Mouse (Mus musculus) heart, adult 2 months (tissue): ENCODE measurements around the gene Kcnk13. TPM values are rescaled to one million over a fixed set of nuclear protein-coding genes. Genes with fewer than 3 reads are reported as not detected.

Experiments
- DNase-seq, 2 experiments: peaks; one replicate each; pipeline ENCODE4 v3.0.0; 2021
- H3K27ac ChIP-seq: fragments of 200-600 bp; 2 replicates; pipeline ENCODE4 v1.8.1; 2022
- H3K27me3 ChIP-seq: fragments of 200-500 bp; 2 replicates; pipeline ENCODE4 v1.6.1; 2012; ENCODE audit warnings: mild to moderate bottlenecking, low read length, inconsistent platforms, mixed read lengths; ENCODE audit not compliant: control insufficient read depth, insufficient read depth
- H3K36me3 ChIP-seq: fragments of 200-500 bp; 2 replicates; pipeline ENCODE4 v1.6.1; 2012; ENCODE audit warnings: low read length, inconsistent platforms; ENCODE audit not compliant: control insufficient read depth, insufficient read depth
- H3K4me1 ChIP-seq: fragments of 200-500 bp; 2 replicates; pipeline ENCODE4 v1.6.1; 2011; ENCODE audit warnings: low read length; ENCODE audit not compliant: control insufficient read depth, insufficient read depth
- H3K4me3 ChIP-seq: fragments of 200-600 bp; 2 replicates; pipeline ENCODE4 v1.8.1; 2022
- H3K79me2 ChIP-seq: fragments of 200-500 bp; replicated peaks from 2 replicates; pipeline ENCODE4 v1.6.1; 2012; ENCODE audit warnings: mild to moderate bottlenecking, inconsistent platforms, low read length, moderate library complexity, mixed read lengths; ENCODE audit not compliant: control insufficient read depth, insufficient read depth
- H3K9ac ChIP-seq: fragments of 200-500 bp; 2 replicates; pipeline ENCODE4 v1.6.1; 2012; ENCODE audit warnings: low read depth, mild to moderate bottlenecking, control low read depth, inconsistent platforms, low read length, mixed read lengths
- CTCF ChIP-seq: fragments of 200-600 bp; IDR thresholded peaks from 2 replicates; pipeline ENCODE4 v1.8.1; 2022; ENCODE audit warnings: antibody characterized with exemption, mild to moderate bottlenecking, moderate library complexity
- EP300 ChIP-seq: fragments of 200-500 bp; IDR thresholded peaks from 2 replicates; pipeline ENCODE4 v1.6.1; 2011; ENCODE audit warnings: low read depth, low read length, control low read depth; ENCODE audit not compliant: insufficient read depth
- POLR2A ChIP-seq: fragments of 200-500 bp; IDR thresholded peaks from 2 replicates; pipeline ENCODE4 v1.6.1; 2011; ENCODE audit warnings: mild to moderate bottlenecking, low read depth, low read length, control low read depth; ENCODE audit not compliant: insufficient read depth
- WGBS: fragments of 180-500 bp; shearing (Covaris S2); methylation state at CpG from one replicate; pipeline ENCODE4 v1.1.7; 2018; 5-methylcytosine and 5-hydroxymethylcytosine counted together
- intact Hi-C: fragments of 180-260 bp; cut with DNase I; formaldehyde crosslinking; loops from one replicate; pipeline ENCODE4 v1.15.1; 2025
- polyA plus RNA-seq: library from polyadenylated mRNA; depleted of rRNA; stranded (reverse); fragments of >200 nt; gene quantifications from 2 replicates; pipeline ENCODE4 v1.2.3, GENCODE M21; 2012
- total RNA-seq, 2 experiments: library from RNA; stranded (reverse); gene quantifications; 2 replicates each; pipeline ENCODE4 v1.2.3; 2021

The Kcnk13 gene
- total and polyA plus RNA-seq, 3 experiments = 0.31 to 0.39 (median 0.35) TPM

DNA sequence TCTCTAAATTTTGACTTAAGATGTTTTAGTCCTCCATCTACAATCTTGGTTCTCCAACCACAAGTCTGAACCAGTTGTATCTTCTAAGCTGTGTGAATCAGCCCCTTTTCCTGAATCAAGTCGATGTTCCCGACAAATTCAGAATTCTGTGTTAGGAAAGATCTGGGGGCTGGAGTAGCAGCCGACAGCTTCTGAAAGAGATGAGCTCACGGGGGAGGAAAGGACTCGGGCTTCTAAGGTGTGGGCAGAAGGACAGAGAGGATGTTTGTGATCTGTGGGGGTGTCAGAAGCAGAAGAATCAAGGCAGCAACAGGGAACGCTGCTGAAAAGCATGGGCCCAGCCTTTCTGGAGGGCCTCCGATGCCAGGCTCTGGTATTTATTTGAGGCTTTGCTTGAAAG is 36.0 kb upstream of the Kcnk13 start:
- no peaks in the 10 kb centered on the region for H3K4me1 ChIP-seq
- no peak overlapping the region for H3K9ac ChIP-seq
- TF ChIP-seq CTCF (no peak), EP300 (no peak), POLR2A (no peak)
- no peak for DNase-seq
- WGBS = 82% methylated on average over 7 of the region's 7 CpGs
- no peak overlapping the region for H3K27ac ChIP-seq
- intact Hi-C loops = no loop called here
- H3K36me3 ChIP-seq = no peaks in the 10 kb centered on the region
- H3K79me2 ChIP-seq = no peaks in the 10 kb centered on the region
- no peak overlapping the region for H3K4me3 ChIP-seq
- no peaks in the 10 kb centered on the region for H3K27me3 ChIP-seq

DNA sequence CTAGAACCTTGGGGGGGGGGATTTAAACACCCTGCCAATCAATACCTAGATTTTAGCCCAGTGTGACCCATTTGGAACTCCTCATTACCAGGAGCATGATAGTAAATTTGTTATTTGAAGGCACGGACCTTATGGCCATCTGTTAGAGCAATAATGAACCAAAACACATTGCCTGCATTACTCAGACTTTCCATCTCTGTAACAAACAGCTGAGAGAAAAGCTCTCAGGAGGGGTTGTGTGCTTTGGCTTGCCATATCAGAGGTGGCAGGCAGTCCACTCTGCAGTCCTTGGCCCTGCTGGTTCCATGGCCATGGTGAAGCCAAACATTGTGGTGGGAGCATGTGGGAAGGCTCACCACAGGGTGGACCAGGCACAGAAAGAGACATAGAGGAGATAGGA is 35.1 kb upstream of the Kcnk13 start:
- H3K4me1 ChIP-seq = no peaks in the 10 kb centered on the region
- H3K4me3 ChIP-seq = no peak overlapping the region
- no peaks in the 10 kb centered on the region for H3K79me2 ChIP-seq
- no peaks in the 10 kb centered on the region for H3K27me3 ChIP-seq
- no peak overlapping the region for H3K9ac ChIP-seq
- intact Hi-C loops = no loop called here
- DNase-seq = no peak
- TF ChIP-seq CTCF (no peak), POLR2A (no peak), EP300 (no peak)
- H3K36me3 ChIP-seq = no peaks in the 10 kb centered on the region
- H3K27ac ChIP-seq = no peak overlapping the region
- WGBS = 66% methylated on average over 1 of the region's 1 CpGs

DNA sequence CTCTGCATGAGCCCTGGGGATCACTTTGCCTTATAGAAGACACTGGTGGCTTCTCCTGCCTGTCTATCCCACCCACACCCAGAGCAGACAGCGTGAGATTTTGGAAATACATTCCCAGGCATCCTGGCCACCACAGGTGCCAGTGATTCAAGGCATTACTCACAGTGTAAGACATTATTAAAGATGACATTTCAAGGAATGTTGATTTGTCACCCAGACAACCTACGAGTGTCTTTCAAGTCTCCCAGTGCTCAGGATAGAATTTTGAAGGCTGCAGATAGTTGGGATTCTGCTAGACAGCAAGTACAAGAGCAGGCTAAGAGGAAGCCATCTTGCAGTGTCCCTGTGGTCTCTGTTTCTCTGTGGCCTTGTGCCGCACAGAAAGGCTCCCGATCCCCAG is 32.1 kb upstream of the Kcnk13 start:
- H3K4me3 ChIP-seq = no peak overlapping the region
- intact Hi-C loops = no loop called here
- no peak overlapping the region for H3K27ac ChIP-seq
- H3K36me3 ChIP-seq = no peaks in the 10 kb centered on the region
- no peaks in the 10 kb centered on the region for H3K27me3 ChIP-seq
- 90% methylated on average over 4 of the region's 4 CpGs for WGBS
- H3K9ac ChIP-seq = no peak overlapping the region
- H3K4me1 ChIP-seq = no peaks in the 10 kb centered on the region
- no peak for TF ChIP-seq CTCF
- TF ChIP-seq POLR2A = no peak
- no peak for TF ChIP-seq EP300
- H3K79me2 ChIP-seq = no peaks in the 10 kb centered on the region
- DNase-seq = no peak

DNA sequence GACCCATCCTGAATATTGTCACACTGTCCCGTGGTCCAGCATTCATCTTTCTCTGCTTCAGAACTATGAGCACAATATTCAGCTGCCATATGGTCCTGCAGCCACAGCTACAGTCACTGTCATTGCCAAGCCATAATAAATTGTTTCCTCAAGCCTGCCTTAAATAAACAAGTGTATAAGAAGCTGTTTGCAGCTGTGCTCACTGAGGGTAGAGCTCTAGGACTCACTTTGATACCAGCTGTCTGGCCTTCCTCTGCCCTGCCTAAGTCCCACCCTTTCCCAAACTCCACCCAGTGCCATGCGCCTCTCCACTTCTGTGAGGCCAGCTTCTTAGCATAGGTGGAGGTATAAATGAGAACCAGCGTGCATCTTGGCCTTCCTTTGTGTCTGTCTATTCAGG is 30.7 kb upstream of the Kcnk13 start:
- H3K36me3 ChIP-seq = no peaks in the 10 kb centered on the region
- WGBS = 96% methylated on average over 3 of the region's 3 CpGs

DNA sequence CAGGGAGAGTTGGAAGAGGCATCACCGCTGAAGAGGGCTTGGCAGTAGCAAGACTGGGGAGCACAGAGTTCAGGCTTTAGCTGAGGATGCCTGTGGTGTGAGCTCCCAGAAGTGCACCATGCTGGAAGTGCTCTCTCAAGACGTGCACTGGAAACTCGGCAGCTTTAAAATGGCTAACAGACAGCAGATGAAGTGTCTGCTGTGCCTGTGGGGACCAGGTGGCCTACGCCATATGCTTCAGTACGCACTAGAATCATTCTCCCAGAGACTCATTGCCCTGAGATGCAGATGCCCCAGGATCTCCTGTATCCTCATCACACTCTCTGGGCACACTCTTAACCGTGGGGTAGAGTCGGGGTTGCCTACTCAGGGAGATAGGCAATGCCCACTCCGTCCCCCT is 28.9 kb upstream of the Kcnk13 start:
- TF ChIP-seq EP300 (no peak), CTCF (no peak), POLR2A (no peak)
- Histone ChIP-seq H3K9ac (no peak overlapping the region), H3K4me3 (no peak overlapping the region), H3K27me3 (no peaks in the 10 kb centered on the region), H3K4me1 (no peaks in the 10 kb centered on the region), H3K36me3 (no peaks in the 10 kb centered on the region), H3K27ac (no peak overlapping the region), H3K79me2 (no peaks in the 10 kb centered on the region)
- intact Hi-C loops = no loop called here
- DNase-seq = no peak
- WGBS = 94% methylated on average over 8 of the region's 8 CpGs

More for the DNA sequence above, 30.7 kb upstream of the Kcnk13 start:
- no peak overlapping the region for H3K27ac ChIP-seq
- TF ChIP-seq EP300 (no peak), POLR2A (no peak), CTCF (no peak)
- no peaks in the 10 kb centered on the region for H3K79me2 ChIP-seq
- no peaks in the 10 kb centered on the region for H3K27me3 ChIP-seq
- intact Hi-C loops = no loop called here
- no peaks in the 10 kb centered on the region for H3K4me1 ChIP-seq
- no peak overlapping the region for H3K9ac ChIP-seq
- no peak overlapping the region for H3K4me3 ChIP-seq
- DNase-seq = no peak

DNA sequence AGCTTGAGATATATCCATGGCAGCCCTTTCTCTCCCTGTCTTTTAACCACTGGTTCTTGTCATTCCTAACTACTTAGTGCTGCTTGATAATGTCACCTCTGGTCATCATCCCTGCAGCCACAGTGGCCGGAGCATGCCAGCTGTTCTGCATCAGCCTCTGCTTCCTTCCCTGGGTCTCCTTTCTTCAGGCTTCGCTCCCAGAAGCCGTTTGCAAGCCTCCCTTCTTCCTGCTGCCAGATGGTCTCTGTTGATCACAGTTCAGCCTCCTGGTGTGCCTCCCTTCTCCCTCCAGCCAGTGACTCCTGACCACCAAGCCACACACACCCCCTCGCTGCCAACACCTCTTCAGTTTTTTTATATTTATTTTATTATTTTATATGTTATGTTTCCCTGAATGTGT is 25.8 kb upstream of the Kcnk13 start:
- TF ChIP-seq CTCF = no peak
- no peak for TF ChIP-seq POLR2A
- TF ChIP-seq EP300 = no peak
- Histone ChIP-seq H3K27ac (no peak overlapping the region), H3K27me3 (no peaks in the 10 kb centered on the region), H3K36me3 (no peaks in the 10 kb centered on the region), H3K4me3 (no peak overlapping the region), H3K4me1 (no peaks in the 10 kb centered on the region), H3K9ac (no peak overlapping the region), H3K79me2 (no peaks in the 10 kb centered on the region)
- WGBS = 68% methylated on average over 4 of the region's 4 CpGs
- DNase-seq = peak in 1 of 2 experiments; percentile 19
- intact Hi-C loops = no loop called here

DNA sequence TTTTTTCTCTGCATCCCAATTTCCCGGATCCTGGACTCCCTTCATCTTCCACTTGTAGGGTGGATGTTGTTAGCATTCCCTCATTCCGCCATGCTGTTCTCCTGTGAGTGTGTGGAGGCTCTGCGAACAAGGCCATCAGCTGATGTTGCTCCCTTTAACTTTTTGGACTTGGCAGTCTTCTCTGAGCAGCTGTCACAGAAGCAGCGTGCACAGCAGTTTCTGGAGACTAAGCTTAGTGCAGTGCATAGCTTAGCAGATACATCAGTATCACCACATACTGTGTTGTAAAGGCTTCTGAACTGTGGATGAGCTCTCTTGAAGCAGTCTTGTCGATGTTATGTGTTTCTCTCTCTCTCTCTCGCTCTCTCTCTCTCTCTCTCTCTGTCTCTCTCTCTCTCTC is 25.1 kb upstream of the Kcnk13 start:
- intact Hi-C loops = no loop called here

More for the DNA sequence above, 25.1 kb upstream of the Kcnk13 start:
- TF ChIP-seq EP300 (no peak), CTCF (no peak), POLR2A (no peak)
- no peak overlapping the region for H3K4me3 ChIP-seq
- no peaks in the 10 kb centered on the region for H3K79me2 ChIP-seq
- H3K36me3 ChIP-seq = no peaks in the 10 kb centered on the region
- DNase-seq = no peak
- WGBS = 81% methylated on average over 6 of the region's 6 CpGs
- H3K27me3 ChIP-seq = no peaks in the 10 kb centered on the region
- H3K27ac ChIP-seq = no peak overlapping the region
- H3K9ac ChIP-seq = no peak overlapping the region
- H3K4me1 ChIP-seq = no peaks in the 10 kb centered on the region
